Mouse (Mus musculus) ES-E14 (cell line): ENCODE data around the gene Tjp2.

Experiments
- CHD2 ChIP-seq: IDR thresholded peaks from 2 replicates; pipeline ENCODE4 v1.6.1; 2014; ENCODE audit warnings: mild to moderate bottlenecking, low read depth, low read length, inconsistent platforms
- HCFC1 ChIP-seq: IDR thresholded peaks from 2 replicates; pipeline ENCODE4 v1.6.1; 2012; ENCODE audit warnings: low read length, inconsistent platforms, borderline replicate concordance; ENCODE audit not compliant: insufficient read depth

DNA sequence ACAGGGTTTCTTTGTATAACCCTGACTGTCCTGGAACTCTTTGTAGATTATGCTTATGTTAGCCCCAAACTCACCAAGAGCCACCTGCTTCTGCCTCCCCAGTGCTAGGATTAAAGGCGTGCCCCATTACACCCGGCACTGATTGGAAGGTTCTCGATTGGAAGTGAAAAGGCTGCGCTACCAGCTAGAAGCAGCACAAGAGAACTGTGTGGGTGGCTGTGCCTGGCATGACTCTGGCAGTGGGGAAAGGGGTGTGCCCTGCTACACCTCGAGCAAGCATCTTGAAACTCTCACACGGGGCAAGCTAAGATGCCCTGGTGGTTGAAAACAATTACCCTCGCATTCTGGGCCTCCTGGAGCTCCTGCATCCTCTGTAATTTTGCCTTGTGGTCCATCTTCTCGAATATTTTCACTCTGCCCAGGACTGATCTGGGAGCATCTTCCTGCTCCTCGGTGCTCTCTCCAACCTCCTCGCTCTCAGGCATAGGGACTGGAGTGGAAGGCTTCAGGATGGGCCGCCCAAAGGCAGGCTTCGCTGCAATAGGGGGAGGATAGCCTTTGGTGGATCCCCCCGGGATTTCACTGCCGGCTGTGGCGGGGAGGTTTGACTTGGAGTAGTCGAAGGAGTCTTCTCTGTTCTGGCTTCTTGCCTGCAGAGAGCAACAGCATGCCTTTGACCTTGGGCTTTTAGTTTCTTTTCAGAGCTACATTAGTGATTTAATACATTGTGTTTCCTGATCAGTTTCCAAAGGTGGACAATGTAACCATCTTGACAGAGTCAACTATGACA lies 127.0 kb downstream of the Tjp2 start:
- TF ChIP-seq CHD2, result no peak
- no peak for TF ChIP-seq HCFC1
